Comparison of ENCODE assay signal across 9 mouse cellular contexts in the genomic region with DNA sequence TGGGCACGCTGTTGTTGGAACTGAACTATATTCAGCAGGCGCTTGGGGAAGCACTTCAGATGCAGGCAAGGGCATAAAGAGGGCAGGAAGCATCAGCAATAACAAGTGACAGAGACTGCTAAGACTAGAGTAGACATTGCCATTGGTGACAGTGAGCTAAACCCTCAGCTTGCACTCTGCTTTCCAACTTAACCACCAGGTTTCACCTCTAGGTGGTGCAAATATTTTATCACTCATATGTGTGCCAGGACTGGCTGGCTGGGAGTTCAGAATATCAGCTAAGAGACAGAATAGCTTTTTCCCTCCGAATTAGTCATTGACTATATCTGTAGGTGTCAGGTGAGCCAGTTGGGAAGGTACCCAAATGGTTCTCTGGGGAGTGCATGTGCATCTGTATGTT. TPM values are rescaled to one million over a fixed set of nuclear protein-coding genes. Genes with fewer than 3 reads are reported as not detected.
A peak's percentile ranks its signal among the peaks of the same experiment; 100 is the strongest.
DNase-seq lines count a peak whose midpoint lies in the region; ATAC-seq and TF ChIP-seq lines count a peak whose summit lies in the region.
"Had no signal": no experiment of that assay in that cellular context is flagged by ENCODE, and none has a peak within 500 bp of the region (broad histone marks: within the 10 kb centered on the region; RNA-seq: fewer than 3 reads in every experiment).

No protein-coding gene starts in this region.

- no peak overlapping the region for H3K4me2 ChIP-seq in hindbrain, postnatal 0 days (ENCODE audit: low read depth, low read length)
- H3K4me2 ChIP-seq in hindbrain, embryonic 13.5 days: no peak overlapping the region
- no peak overlapping the region for H3K4me2 ChIP-seq in kidney, embryonic 15.5 days

- TF ChIP-seq POLR2A in thymus, adult 2 months (IDR thresholded peaks at IDR 0.05; ENCODE audit: control insufficient read depth, extremely low read depth, insufficient read depth, low read length, poor library complexity): no peak

- H3K4me1 ChIP-seq in hindbrain, postnatal 0 days (ENCODE audit: insufficient read depth, low read length): no peaks in the 10 kb centered on the region
- H3K4me1 ChIP-seq in hindbrain, embryonic 13.5 days (replicated peaks): no peaks in the 10 kb centered on the region
- peaks cover 22% of the 10 kb centered on the region for H3K4me1 ChIP-seq in thymus, adult 2 months (replicated peaks; ENCODE audit: control insufficient read depth, insufficient read depth, low read length)
- H3K4me1 ChIP-seq in kidney, embryonic 15.5 days: peaks cover 4% of the 10 kb centered on the region; the same call in 1 of the 2 replicates

- DNase-seq in cerebellum, adult 9-10 months: peak; percentile 42
- no peak for DNase-seq in cerebellum, adult 11 months
- DNase-seq in hindbrain, postnatal 0 days (ENCODE audit: low spot score): peak; percentile 61
- peak; percentile 64 for DNase-seq in thymus, adult 2 months
- DNase-seq in thymus, adult 18-20 months: no peak
- DNase-seq in left cerebral cortex, adult 18-20 months (ENCODE audit: low spot score in 2 of 2): no peak
- DNase-seq: lung, postnatal 14 days had no signal

- no peak overlapping the region for H3K9ac ChIP-seq in hindbrain, postnatal 0 days (replicated peaks; ENCODE audit: low read length)
- H3K9ac ChIP-seq in hindbrain, embryonic 13.5 days: no peak overlapping the region
- no peak overlapping the region for H3K9ac ChIP-seq in kidney, embryonic 15.5 days

- WGBS in hindbrain, postnatal 0 days: 86% methylated on average over 3 of the region's 3 CpGs
- 91% methylated on average over 3 of the region's 3 CpGs for WGBS in hindbrain, embryonic 13.5 days
- WGBS in thymus, adult 2 months: 81% methylated on average over 3 of the region's 3 CpGs
- 85% methylated on average over 3 of the region's 3 CpGs for WGBS in kidney, embryonic 15.5 days

- no peak overlapping the region for H3K27ac ChIP-seq in hindbrain, postnatal 0 days
- no peak overlapping the region for H3K27ac ChIP-seq in hindbrain, embryonic 13.5 days
- peak overlapping the region; percentile 60 for H3K27ac ChIP-seq in thymus, adult 2 months (ENCODE audit: control insufficient read depth, insufficient read depth, low read length)
- no peak overlapping the region for H3K27ac ChIP-seq in kidney, embryonic 15.5 days

- TF ChIP-seq CTCF in hindbrain, postnatal 0 days (IDR thresholded peaks at IDR 0.05; ENCODE audit: low read depth): peak; percentile 56
- no peak for TF ChIP-seq CTCF in thymus, adult 2 months (IDR thresholded peaks at IDR 0.05; ENCODE audit: borderline replicate concordance, control insufficient read depth, extremely low read depth, insufficient read depth, low read length, poor library complexity)

- no peak overlapping the region for H3K4me3 ChIP-seq in hindbrain, postnatal 0 days (ENCODE audit: low read length)
- H3K4me3 ChIP-seq in hindbrain, embryonic 13.5 days: no peak overlapping the region
- no peak overlapping the region for H3K4me3 ChIP-seq in thymus, adult 2 months (ENCODE audit: control insufficient read depth, insufficient read depth, low read length)
- H3K4me3 ChIP-seq in kidney, embryonic 15.5 days (replicated peaks): no peak overlapping the region

- H3K27me3 ChIP-seq in hindbrain, postnatal 0 days (ENCODE audit: insufficient read depth, low read length): no peaks in the 10 kb centered on the region
- no peaks in the 10 kb centered on the region for H3K27me3 ChIP-seq in hindbrain, embryonic 13.5 days
- H3K27me3 ChIP-seq in thymus, adult 2 months (ENCODE audit: control insufficient read depth, insufficient read depth, low read length): no peaks in the 10 kb centered on the region
- no peaks in the 10 kb centered on the region for H3K27me3 ChIP-seq in kidney, embryonic 15.5 days

- 0 out of 2 replicates have a peak, but pooled peaks have one; percentile 10 for ATAC-seq in hindbrain, postnatal 0 days
- no peak for ATAC-seq in hindbrain, embryonic 13.5 days (ENCODE audit: low FRiP score)
- ATAC-seq in kidney, embryonic 15.5 days (replicated peaks; ENCODE audit: low FRiP score): no peak

- H3K36me3 ChIP-seq in hindbrain, postnatal 0 days (ENCODE audit: insufficient read depth, low read length): peaks cover 37% of the 10 kb centered on the region
- H3K36me3 ChIP-seq in hindbrain, embryonic 13.5 days: peaks cover 79% of the 10 kb centered on the region
- no peaks in the 10 kb centered on the region for H3K36me3 ChIP-seq in thymus, adult 2 months (ENCODE audit: control insufficient read depth, insufficient read depth, low read length)
- peaks cover 52% of the 10 kb centered on the region for H3K36me3 ChIP-seq in kidney, embryonic 15.5 days

- no peaks in the 10 kb centered on the region for H3K9me3 ChIP-seq in hindbrain, postnatal 0 days (ENCODE audit: low read length)
- H3K9me3 ChIP-seq in hindbrain, embryonic 13.5 days: no peaks in the 10 kb centered on the region
- H3K9me3 ChIP-seq in kidney, embryonic 15.5 days (replicated peaks): no peaks in the 10 kb centered on the region

RNA-seq across cellular contexts. Expression of a gene that starts 41.4 kb away (rescaled TPM):
- total RNA-seq in hindbrain, postnatal 0 days (2014; rRNA removed): 62.5 and 70.1 TPM in 2 replicates
- 62.8 and 67.8 TPM in 2 replicates for polyA plus RNA-seq in hindbrain, postnatal 0 days (2015; fragmentation: Nextera tagmentation; extraction: Ambion mirVana)
- 69.7 and 71.6 TPM in 2 replicates for polyA plus RNA-seq in hindbrain, embryonic 13.5 days (2015; fragmentation: Nextera tagmentation; extraction: Ambion mirVana)
- 25.2 and 30.1 TPM in 2 replicates for polyA plus RNA-seq in thymus, adult 2 months (2012; rRNA removed)
- 34.7 and 35.0 TPM in 2 replicates for polyA plus RNA-seq in kidney, embryonic 15.5 days (2015; fragmentation: Nextera tagmentation; extraction: Ambion mirVana)
- 10 to 100 TPM; 98.0 to 98.1 TPM for total RNA-seq in left cerebral cortex, adult 18-20 months (2021)

RNA-seq across cellular contexts. Expression of a gene that starts 43.7 kb away (rescaled TPM):
- total RNA-seq in hindbrain, postnatal 0 days (2014; rRNA removed): 36.2 and 50.7 TPM in 2 replicates
- 21.6 and 22.8 TPM in 2 replicates for polyA plus RNA-seq in hindbrain, postnatal 0 days (2015; fragmentation: Nextera tagmentation; extraction: Ambion mirVana)
- 15.5 and 18.0 TPM in 2 replicates for polyA plus RNA-seq in hindbrain, embryonic 13.5 days (2015; fragmentation: Nextera tagmentation; extraction: Ambion mirVana)
- polyA plus RNA-seq in thymus, adult 2 months (2012; rRNA removed): 122 and 146 TPM in 2 replicates
- polyA plus RNA-seq in kidney, embryonic 15.5 days (2015; fragmentation: Nextera tagmentation; extraction: Ambion mirVana): 18.4 and 18.5 TPM in 2 replicates
- 10 to 100 TPM; 64.4 to 69.2 TPM for total RNA-seq in left cerebral cortex, adult 18-20 months (2021)

Comparison
In these comparisons a context has a peak if more than half of its experiments do, and no peak if none do; other contexts are left out.
1. DNase-seq: peak in cerebellum, adult 9-10 months (single experiment), hindbrain, postnatal 0 days (single experiment) and thymus, adult 2 months (single experiment); none in cerebellum, adult 11 months (single experiment), thymus, adult 18-20 months (0 of 2) and left cerebral cortex, adult 18-20 months (0 of 2).